ENCODE assay signal across 17 mouse cellular contexts in the genomic region with DNA sequence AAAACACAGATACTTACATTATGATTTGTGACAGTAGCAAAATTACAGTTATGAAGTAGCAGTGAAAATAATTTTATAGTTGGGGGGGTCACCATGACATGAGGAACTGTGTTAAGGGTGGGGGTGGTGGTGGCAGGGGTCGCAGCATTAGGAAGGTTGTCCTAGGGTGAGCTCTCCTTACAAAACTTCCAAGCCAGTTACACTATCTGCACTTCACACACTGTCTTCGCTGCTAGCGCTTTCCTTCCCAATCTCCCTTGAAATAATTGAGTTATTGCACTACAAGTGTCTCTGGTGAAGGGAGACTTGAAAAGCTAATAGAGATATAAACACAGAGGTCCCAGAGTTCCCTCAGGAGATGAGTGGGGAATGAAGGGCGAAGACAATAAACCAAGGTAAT.
"Had no signal": no experiment of that assay in that cellular context is flagged by ENCODE, and none has a peak within 500 bp of the region (broad histone marks: within the 10 kb centered on the region; RNA-seq: fewer than 3 reads in every experiment).

No protein-coding gene starts in this region.

- DNase-seq: kidney, adult 18-20 months; kidney, adult 9 months; layer of hippocampus, adult 9-11 months; liver, postnatal 0 days; spleen, adult 18-20 months; thymus, adult 2 months; thymus, postnatal 14 days; thymus, postnatal 4 days had no signal

- H3K9ac ChIP-seq: limb, embryonic 15.5 days; liver, embryonic 14.5 days; liver, postnatal 0 days; lung, embryonic 14.5 days had no signal

- H3K27me3 ChIP-seq: limb, embryonic 15.5 days; neural tube, embryonic 13.5 days had no signal

- H3K9me3 ChIP-seq: limb, embryonic 15.5 days; neural tube, embryonic 13.5 days had no signal

- H3K4me3 ChIP-seq: limb, embryonic 15.5 days; myocyte had no signal

- H3K4me2 ChIP-seq: liver, embryonic 11.5 days had no signal

- H3K27ac ChIP-seq: limb, embryonic 15.5 days; liver, embryonic 14.5 days; macrophage; neural tube, embryonic 13.5 days; stomach, postnatal 0 days had no signal

- H3K36me3 ChIP-seq: limb, embryonic 15.5 days; neural tube, embryonic 13.5 days had no signal

- ATAC-seq: liver, postnatal 0 days; lung, postnatal 0 days had no signal
